Mouse (Mus musculus) midbrain, postnatal 0 days (tissue): Measurements from ENCODE around the gene D430042O09Rik. TPM values are rescaled to one million over a fixed set of nuclear protein-coding genes. Genes with fewer than 3 reads are reported as not detected.

Experiments used
- ATAC-seq: fragments of 200-750 bp; cut with Nextera tagmentation; 2 replicates; pipeline ENCODE4 v1.8.0; 2017; ENCODE audit warnings: moderate number of reproducible peaks, mild to moderate bottlenecking, moderate TSS enrichment, moderate library complexity; ENCODE audit not compliant: low FRiP score
- DNase-seq: peaks from one replicate; pipeline ENCODE4 v3.0.0-alpha.2; 2015; ENCODE audit warnings: low spot score
- H3K27ac ChIP-seq: fragments of 300-500 bp; sonication (generic); 2 replicates; pipeline ENCODE4 v1.5.1; 2014; ENCODE audit warnings: low read depth, mild to moderate bottlenecking, low read length, mixed read lengths
- H3K27me3 ChIP-seq: fragments of 300-500 bp; sonication (generic); 2 replicates; pipeline ENCODE4 v1.6.1; 2014; ENCODE audit warnings: low read length, control low read depth, mixed read lengths; ENCODE audit not compliant: insufficient read depth
- H3K36me3 ChIP-seq: fragments of 300-500 bp; sonication (generic); 2 replicates; pipeline ENCODE4 v1.6.1; 2014; ENCODE audit warnings: low read length, control low read depth, mixed read lengths; ENCODE audit not compliant: insufficient read depth
- H3K4me1 ChIP-seq: fragments of 300-500 bp; sonication (generic); 2 replicates; pipeline ENCODE4 v1.6.1; 2014; ENCODE audit warnings: mild to moderate bottlenecking, control low read depth, antibody characterized with exemption, low read length, mixed read lengths; ENCODE audit not compliant: insufficient read depth
- H3K4me2 ChIP-seq: fragments of 300-500 bp; sonication (generic); 2 replicates; pipeline ENCODE4 v1.6.1; 2014; ENCODE audit warnings: low read depth, mild to moderate bottlenecking, low read length, mixed read lengths; ENCODE audit not compliant: poor library complexity, severe bottlenecking
- H3K4me3 ChIP-seq: fragments of 300-500 bp; sonication (generic); 2 replicates; pipeline ENCODE4 v1.5.1; 2014; ENCODE audit warnings: low read depth, mild to moderate bottlenecking, low read length, moderate library complexity
- H3K9ac ChIP-seq: fragments of 300-500 bp; sonication (generic); replicated peaks from 2 replicates; pipeline ENCODE4 v1.6.1; 2014; ENCODE audit warnings: mild to moderate bottlenecking, low read length, moderate library complexity, mixed read lengths; ENCODE audit not compliant: poor library complexity, severe bottlenecking
- H3K9me3 ChIP-seq: fragments of 300-500 bp; sonication (generic); 2 replicates; pipeline ENCODE4 v1.6.1; 2016; ENCODE audit warnings: low read length, control low read depth
- CTCF ChIP-seq: IDR thresholded peaks from 2 replicates; pipeline ENCODE4 v1.5.1; 2016; ENCODE audit warnings: antibody characterized with exemption, mild to moderate bottlenecking
- WGBS: fragments of 180-500 bp; shearing (Covaris S2); extraction: QIAGEN DNeasy Blood & Tissue Kit; methylation state at CpG from one replicate; pipeline ENCODE4 v1.1.7; 2014; 5-methylcytosine and 5-hydroxymethylcytosine counted together
- polyA plus RNA-seq: library from polyadenylated mRNA; unstranded; fragments of >200 nt; fragmentation: Nextera tagmentation; extraction: Ambion mirVana; gene quantifications from 2 replicates; pipeline ENCODE4 v1.2.1, GENCODE M21; 2015
- total RNA-seq: library from RNA; depleted of rRNA; stranded (reverse); fragments of >200 nt; gene quantifications from 2 replicates; pipeline ENCODE4 v1.2.3, GENCODE M21; 2014; rRNA removed

Gene D430042O09Rik
- total and polyA plus RNA-seq, 2 experiments from 2014 or later = 4.3 to 16.9 TPM

- H3K27ac ChIP-seq = no peak overlapping the region
- no peak for DNase-seq
- H3K4me1 ChIP-seq = peaks cover 3% of the 10 kb centered on the region; the same call in 1 of the 2 replicates
- H3K4me2 ChIP-seq = no peak overlapping the region
- no peak for TF ChIP-seq CTCF
- no peak overlapping the region for H3K9ac ChIP-seq
- no peak for ATAC-seq
- no peaks in the 10 kb centered on the region for H3K36me3 ChIP-seq
- no peaks in the 10 kb centered on the region for H3K27me3 ChIP-seq
- 34% methylated on average over 13 of the region's 13 CpGs for WGBS
- no peaks in the 10 kb centered on the region for H3K9me3 ChIP-seq
- no peak overlapping the region for H3K4me3 ChIP-seq
Observed at GRCm38 (mm10) chr7:125900386-125901161, 192.9 kb downstream of the D430042O09Rik start.

- H3K9me3 ChIP-seq = no peaks in the 10 kb centered on the region
- 69% methylated on average over 5 of the region's 5 CpGs for WGBS
- no peak for ATAC-seq
Observed at GRCm38 (mm10) chr7:125920801-125921200, 213.1 kb downstream of the D430042O09Rik start.

GRCm38 (mm10) chr7:125924044-125924443 is 216.4 kb downstream of the D430042O09Rik start:
- 80% methylated on average over 5 of the region's 5 CpGs for WGBS
- Histone ChIP-seq H3K9ac (no peak overlapping the region), H3K9me3 (no peaks in the 10 kb centered on the region), H3K4me1 (no peaks in the 10 kb centered on the region), H3K27me3 (no peaks in the 10 kb centered on the region), H3K36me3 (no peaks in the 10 kb centered on the region), H3K27ac (no peak overlapping the region), H3K4me3 (no peak overlapping the region), H3K4me2 (no peak overlapping the region)
- TF ChIP-seq CTCF = no peak
- ATAC-seq (no peak), DNase-seq (no peak)

More at GRCm38 (mm10) chr7:125920801-125921200, 213.1 kb downstream of the D430042O09Rik start:
- Histone ChIP-seq H3K4me3 (no peak overlapping the region), H3K27ac (no peak overlapping the region), H3K27me3 (no peaks in the 10 kb centered on the region), H3K36me3 (no peaks in the 10 kb centered on the region), H3K9ac (no peak overlapping the region), H3K4me2 (no peak overlapping the region), H3K4me1 (no peaks in the 10 kb centered on the region)
- DNase-seq = no peak
- no peak for TF ChIP-seq CTCF

Other genes starting within 250 kb of the D430042O09Rik start
- 23.1 and 25.2 TPM in 2 replicates for gene Nsmce1, start 216.3 kb upstream of the D430042O09Rik start, total RNA-seq
- 77.8 and 81.9 TPM in 2 replicates for gene Nsmce1, start 216.3 kb upstream of the D430042O09Rik start, polyA plus RNA-seq
- gene Il4ra, start 155.8 kb upstream of the D430042O09Rik start, total RNA-seq = 11.0 and 12.9 TPM in 2 replicates
- 5.4 and 6.7 TPM in 2 replicates for gene Il4ra, start 155.8 kb upstream of the D430042O09Rik start, polyA plus RNA-seq
- gene Il21r, start 104.5 kb upstream of the D430042O09Rik start, total RNA-seq = 0.44 and 0.61 TPM in 2 replicates
- 0.21 and 0.44 TPM in 2 replicates for gene Il21r, start 104.5 kb upstream of the D430042O09Rik start, polyA plus RNA-seq
- 72.0 and 80.4 TPM in 2 replicates for gene Gtf3c1, start 108 bp upstream of the D430042O09Rik start, total RNA-seq
- 18.1 and 20.9 TPM in 2 replicates for gene Gtf3c1, start 108 bp upstream of the D430042O09Rik start, polyA plus RNA-seq